Mouse (Mus musculus) testis, postnatal 14 days (tissue): ENCODE measurements at regions not wholly inside any gene's neighbourhood (a gene's known extent, or its start where the extent isn't known, plus 50 kb on each side); places are given as distances from the start of the nearest gene placed in this dataset.

ENCODE experiments used
- DNase-seq: peaks from one replicate; pipeline ENCODE4 v3.0.0; 2021; ENCODE audit warnings: low spot score

DNA sequence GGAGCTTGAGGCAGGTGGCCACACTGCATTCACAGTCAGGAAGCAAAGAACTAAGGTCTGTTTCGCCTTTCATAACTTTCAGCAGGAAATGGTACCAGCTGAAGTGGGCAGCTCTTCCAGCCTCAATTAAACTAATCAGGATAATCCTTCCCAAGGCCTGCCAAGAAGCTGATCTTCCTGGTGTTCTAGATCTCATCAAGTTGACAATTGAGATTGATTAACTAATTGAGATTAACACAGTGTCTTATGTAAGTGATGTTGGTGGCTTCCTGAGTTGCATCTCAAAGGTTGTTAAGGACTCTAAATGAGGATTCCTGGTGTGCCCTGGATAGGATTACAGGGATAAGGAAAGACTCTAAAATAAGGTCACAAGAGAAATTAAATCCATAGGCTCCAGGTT lies 273.3 kb upstream of the Irx2 start:
- no peak for DNase-seq

DNA sequence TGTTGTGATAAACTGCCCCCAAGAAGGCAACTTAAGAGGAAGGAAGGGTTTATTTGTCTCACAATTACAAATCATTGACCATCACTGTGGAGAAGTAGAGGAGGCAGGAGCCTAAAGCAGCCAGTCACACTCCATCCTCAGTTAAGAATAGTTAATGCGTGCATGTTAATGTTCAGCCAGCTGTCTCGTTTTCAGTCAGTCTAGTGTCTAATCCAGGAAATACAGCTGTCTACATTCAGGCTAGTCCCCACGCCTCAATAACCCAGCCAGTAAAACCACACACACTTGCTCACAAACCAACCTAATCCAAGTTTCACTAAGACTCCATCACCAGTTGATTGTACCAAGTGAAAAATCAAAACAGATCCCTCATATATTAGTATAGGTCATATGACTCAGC lies 272.8 kb upstream of the Irx2 start:
- no peak for DNase-seq

DNA sequence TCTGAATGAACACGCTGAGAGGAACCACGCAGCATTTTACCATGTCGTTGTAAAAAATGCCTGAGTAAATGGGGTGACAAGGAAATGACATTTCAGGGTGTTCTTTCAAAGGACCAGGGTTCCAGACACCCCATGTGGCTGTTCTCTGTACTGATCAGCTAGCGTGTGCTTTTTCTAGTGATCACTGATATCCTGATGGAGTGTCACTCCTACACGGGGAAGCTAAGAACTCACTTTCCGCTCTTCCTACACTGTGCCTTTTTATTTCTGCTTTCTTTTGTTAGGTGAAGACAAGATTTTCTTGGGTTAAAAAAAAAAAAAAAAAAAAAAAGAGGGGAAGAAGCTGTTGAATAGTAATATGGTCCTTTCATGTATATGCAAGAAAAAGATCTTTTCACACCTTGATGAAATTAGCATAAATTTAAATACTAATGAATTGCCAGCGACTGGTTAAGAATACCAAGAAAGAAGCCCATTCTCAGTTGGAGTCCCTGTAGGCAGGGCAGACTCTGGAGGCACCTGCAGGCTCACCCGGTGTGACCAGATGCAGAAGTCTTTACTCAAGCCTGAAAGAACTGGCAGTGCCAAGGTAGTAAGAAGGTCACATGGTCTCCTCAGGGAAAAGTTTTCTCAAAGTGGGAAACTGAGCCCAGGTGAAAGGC lies 270.2 kb upstream of the Irx2 start:
- DNase-seq: no peak

DNA sequence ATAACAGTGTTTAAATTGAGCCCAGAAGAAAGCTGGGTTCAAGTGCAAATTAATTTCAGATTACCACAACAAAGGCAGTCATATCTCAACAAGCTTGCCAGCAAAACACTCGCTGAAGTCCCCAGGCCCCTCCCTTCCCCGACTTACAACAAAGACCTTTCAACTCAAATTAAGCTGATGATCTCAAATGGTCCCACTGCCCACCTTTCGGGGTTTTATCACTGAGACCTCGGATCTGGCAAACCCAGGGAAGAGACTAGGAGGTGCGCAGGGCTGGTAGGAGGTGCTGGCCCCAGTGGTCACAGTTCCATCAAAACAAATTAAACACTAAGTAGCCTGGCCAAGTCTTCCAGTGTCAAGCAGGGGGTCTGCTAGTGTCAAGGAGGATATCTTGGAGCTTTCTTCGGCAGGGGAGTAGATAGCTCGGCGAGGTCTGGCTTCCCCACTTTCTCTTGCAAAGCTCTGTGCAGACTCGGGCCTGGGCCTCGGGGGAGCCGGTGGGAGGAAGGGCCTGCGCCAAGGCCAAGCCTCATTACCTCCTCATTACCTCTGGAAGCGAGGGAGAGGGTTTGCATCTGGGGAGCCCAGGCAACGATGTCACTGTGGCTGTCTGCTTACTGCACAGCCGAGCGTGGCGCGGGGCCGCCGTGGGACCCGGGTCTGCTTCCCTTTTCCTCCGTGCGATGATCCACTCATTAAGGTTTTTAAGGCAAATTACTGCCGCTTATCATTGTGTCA lies 262.9 kb upstream of the Irx2 start:
- no peak for DNase-seq

DNA sequence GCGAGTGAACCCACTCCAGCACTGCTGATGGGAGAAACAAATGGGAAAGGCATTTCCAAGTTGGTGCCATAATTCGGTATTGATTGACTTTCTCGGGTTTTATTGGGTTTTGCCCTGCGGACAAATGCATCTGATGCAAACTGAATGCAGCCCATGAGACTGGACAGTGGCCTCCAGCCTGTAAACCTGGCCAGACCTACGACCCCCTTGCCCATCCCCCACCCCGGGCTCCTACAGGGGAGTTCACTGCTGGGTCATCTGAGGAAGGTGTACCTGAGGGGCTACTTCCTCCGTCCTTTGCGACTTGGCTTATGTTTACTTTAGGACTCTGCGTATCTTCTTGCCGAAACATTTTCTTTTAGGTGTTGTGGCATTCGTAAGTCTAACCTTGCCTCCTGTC lies 262.3 kb upstream of the Irx2 start:
- DNase-seq: no peak

DNA sequence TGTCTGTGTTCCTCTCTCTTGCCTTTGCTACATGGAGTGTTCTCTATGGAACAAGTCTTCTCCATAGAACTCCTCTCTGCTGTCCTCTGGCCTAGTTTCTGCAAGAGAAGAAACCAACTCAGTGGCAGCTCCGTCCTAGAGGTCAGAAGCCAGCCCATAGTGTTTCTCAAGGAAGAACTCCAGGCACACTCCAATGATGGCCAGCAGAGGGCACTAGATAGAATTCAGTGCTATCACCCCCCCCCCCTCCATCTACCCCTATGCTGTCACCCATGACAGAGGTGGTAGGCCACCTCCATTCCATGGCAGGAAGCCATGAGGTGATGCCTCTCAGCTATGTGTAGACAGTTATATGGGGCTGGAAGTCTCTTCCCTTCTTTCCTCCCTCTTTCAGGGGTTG lies 258.5 kb upstream of the Irx2 start:
- no peak for DNase-seq

DNA sequence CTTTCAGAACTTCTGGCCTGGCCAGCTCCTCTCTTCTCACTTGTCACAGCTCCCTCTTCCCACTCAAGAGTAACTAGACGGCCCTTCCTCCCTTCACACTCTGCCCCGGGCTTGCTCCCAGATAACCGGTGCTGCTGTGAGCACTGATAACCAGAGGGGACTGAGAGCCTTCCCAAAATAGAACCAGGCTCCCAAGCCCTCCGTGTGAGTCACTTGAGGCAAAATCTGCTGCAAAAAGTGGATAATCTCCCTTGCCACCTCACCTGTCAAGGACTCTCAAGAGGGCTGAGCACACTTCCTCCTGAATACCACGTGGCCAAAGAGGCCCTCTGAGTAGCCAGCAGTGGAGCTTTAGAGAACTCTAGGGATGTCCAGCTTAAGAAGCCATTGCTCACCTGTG lies 257.6 kb upstream of the Irx2 start:
- DNase-seq: no peak

DNA sequence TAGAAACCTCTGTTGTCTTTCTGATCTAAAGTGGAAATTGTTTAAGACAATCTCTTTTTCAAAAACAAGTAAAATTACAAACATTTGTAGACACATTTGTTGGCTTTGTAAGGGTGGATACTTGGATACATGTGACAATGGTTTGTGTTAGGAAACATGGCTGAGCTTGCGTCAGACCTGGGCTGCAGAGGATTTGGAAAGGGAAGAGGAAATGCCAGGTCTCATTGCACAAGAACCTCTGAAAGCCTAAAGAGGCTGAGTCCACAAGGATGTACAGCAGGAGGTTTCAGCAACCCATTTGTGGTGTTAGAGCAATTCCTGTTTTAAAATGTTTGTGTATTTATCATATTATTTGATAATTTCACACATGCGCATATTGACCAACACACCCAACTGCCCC lies 235.3 kb upstream of the Irx2 start:
- DNase-seq: no peak

DNA sequence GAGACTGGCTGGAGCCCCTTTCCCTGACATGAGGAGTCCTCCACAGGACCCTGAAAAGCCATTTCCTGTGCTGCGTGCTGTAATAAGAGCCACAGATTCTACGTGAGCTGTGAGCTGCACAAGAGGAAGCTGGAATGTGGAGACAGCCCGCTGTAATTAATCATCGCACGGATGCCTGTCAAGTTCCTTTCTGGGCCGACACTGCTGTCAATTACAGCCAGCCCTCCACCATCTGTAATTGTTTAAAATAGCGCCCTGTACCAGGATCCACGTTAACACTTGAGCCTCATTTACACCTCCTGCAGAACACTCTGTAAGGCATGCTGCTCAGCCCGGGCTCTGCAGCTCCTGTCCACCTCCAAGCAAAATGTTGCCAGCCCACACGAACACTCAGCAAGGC lies 227.9 kb upstream of the Irx2 start:
- no peak for DNase-seq

DNA sequence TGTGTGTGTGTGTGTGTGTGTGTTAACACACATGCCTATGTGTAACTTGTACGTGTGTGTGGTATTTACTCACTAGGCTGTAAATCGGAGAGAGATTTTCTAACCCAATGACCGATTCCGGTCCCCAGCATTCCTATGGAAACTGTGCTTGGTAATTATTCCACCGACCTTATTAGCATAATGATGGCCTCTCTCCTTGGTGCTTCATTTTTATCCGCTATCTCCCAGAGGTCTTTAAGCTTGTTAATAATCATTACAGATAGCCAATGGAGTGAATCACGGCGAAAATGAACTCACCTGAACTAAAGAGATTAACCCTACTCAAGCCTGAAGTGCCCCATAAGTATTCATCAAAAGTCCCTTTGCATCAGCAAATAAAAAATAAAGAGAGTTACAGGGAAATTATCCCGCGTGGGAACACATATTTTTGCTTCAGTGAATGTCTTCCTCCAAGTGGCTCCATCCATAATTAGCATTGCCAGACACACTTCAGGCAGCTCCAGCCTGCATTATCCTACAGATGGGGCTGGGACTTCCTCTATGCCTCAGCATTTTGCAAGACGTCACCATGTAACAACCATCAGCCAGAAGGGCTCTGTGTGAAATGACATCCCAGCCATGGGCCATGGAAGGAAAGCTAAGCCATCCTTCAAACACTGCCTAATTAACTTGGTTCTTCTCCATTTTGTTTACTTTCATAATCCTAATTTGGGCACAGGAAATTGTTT lies 219.2 kb upstream of the Irx2 start:
- DNase-seq: no peak

DNA sequence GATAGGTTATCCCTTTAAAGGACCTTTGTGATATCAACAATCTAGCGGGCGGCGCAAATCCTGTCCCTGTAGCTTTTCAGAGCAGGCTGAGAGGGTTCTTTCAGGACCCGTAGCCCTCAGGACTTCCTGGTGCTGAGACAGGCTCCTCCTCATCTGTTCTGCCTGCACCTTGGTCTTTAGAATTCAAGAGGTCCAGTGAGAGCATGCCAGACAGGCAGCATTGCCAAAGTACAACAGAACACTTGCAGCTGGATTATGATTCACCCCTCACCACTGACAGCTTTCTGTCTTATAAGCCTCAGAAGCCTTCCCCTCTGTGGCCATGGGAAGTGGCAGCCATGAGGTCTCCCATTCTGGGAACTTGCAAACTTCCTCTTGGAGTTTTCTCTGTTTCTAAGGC lies 216.0 kb upstream of the Irx2 start:
- DNase-seq: no peak

DNA sequence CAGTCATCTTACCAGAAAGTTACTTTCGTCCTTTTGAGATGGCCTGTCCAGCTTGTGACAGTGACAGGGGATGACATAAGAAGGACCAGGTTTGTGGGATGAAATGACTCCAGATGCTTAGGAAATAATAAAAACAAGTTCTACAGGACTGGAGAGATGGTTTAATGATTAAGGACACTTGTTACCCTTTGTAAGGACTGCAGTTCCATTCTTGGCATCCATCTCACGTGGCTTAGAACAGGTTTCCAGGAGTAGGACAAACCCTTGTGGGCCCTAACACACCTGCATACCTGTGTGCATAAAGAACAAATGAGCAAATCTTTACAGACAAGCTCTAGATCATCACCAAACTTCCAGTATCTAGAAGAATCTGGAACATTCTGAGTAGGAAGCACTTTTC lies 211.6 kb upstream of the Irx2 start:
- DNase-seq: no peak

DNA sequence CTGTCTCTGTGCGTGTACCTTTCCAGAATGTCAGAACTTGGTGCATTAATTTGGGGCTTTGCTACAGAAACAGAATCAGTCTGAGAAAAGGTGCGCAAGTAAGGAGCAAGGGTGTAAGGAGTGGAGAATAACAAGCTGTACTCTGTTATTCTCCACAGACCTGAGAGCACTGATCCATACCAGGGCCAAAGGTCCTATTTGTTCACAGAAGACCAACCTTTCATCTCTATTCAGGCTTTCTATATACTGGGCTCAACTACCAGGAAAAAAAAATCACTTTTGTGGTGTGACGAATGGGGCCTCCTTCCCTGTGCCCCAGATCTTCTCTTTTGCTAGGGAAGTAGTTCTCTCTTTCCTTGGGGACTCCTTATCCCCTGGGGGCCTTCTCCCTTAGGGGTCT lies 210.8 kb upstream of the Irx2 start:
- no peak for DNase-seq

DNA sequence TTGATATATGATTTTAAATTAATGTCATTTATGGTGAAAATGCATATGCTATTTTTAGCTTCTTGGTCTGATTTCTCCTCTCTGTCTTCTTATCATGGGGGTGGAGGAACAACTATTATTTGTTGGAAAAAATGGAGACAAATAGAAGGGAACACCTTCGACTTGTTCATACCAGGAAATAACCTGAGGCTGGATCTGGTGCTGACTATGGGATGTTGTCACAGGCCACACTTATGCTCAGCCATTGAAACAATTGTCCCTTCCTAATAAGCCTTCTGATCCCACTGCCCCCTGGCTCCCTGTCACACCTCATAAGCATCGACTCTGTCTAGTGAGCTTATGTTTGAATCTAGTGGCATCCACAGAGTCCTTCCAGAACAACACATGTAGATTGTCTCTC lies 210.3 kb upstream of the Irx2 start:
- no peak for DNase-seq

DNA sequence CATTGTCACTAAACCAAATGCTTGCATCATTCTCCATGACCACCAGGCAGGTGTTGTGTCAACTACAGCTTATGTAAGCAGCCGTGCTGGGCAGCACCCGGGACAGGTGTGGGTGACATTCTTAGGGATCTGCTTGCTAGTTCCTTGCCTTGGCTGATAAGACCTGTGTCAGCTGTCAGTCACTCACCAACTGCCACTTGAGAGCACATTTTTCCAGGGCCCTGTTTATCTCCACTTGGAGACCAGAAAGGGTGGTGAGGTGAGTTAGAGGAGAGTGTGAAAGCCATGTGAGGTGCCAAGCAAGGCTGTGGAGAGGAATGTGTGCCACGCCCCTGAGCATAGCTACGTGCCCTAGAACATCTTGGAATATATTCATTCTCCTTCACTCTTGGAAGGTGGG lies 209.1 kb upstream of the Irx2 start:
- no peak for DNase-seq

DNA sequence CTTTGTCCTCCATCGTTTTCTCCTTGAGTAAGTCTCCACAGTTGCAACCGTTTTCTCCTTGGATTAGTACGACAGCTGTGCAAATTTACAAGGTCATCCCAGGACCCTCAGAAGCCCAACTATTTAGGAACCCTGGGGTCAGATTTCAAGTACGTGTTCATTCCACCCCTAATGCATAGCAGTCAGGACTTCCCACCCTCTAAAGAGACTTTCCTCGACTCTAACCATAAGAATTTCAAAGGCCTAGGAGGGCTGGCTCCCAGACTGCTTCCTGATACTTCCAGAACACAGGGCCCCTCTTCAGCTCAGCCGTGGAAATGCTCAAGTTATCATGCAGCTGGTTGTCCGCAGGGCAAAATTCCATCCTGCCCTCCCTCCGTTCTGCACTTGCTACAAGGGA lies 202.7 kb upstream of the Irx2 start:
- DNase-seq: no peak

DNA sequence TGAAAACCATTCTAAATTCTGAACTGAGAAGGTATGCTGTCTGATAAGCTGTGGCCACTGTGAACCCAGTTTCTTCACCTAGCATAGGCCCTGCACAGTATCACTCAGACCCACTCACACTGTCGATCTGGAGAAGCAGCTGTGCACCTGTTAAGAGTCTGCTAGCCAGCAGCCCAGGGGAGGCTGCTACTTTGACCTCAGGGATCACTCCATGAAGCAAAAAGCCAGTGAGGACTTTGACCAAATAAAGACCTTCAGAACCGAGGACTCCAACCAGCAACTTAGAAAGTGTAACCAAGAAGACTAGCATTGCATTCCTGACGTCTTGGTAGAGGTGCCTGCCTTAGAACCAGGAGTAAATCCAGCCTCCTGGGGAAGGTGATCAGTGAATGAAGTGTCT lies 183.3 kb upstream of the Irx2 start:
- no peak for DNase-seq

DNA sequence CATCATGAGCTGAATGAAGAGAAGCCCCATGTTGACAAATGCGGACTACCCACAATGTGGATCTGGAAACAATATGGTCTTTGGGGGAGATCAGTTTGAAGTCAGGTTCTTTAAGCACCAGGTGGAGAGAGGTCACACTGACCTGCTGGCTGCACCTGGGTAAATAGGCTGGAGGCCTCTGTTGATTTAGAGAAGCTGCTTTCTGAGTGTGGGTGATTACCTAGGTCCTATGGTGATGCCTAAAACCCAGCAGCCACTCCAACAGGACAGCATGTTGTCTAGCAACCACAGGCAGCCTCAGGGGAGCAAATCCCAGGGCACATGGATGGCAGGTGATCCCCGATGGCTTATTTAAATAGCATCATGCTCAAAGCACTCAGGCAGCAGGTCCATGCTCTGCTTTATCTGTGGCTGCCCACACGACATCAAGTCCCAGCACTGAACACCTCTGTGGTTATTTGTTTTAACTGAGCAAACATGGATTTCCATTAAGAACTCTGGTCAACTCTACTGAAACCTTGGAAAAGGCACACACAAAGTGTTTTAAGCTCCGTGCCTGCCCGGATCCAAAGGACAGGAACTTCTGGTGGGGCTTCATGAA lies 180.1 kb upstream of the Irx2 start:
- no peak for DNase-seq

DNA sequence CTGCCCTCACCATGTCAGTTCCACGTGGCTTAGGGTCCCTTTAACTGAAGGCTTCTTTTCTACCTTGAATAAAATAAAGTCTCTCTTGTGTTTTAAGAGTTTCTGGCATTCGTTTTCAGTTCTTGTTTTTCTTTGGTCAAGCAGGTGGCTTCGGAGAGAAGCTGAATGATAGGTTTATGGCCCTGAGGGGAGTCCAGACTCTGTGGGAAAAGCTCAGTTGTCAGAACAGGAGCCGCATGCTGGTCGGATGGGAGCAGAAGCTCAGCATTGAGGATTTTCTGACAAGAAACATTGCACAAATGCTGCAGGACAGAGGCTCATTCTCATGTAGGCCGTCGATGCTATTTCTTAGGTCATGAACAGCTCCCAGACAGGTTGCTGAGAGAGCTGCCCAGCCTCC lies 133.3 kb upstream of the Irx2 start:
- DNase-seq: no peak

DNA sequence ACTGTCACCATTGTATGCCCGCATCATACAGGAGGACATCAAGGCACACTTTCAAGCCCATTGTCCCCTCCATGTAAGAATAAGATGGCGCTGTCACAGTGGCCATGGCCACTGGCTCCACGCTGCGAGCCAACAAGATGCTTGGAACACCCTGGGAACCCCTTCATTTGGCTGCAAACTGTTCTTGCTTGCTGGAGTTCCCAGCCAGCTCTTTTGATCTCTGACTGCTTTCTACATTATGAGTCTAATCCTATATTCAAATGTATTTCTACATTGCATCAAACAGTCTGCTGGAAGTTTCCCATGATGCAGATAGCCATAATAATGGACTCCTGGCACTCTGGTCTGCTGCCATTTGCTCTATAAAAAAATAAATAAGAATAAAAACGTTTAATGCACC lies 131.6 kb upstream of the Irx2 start:
- DNase-seq: no peak

DNA sequence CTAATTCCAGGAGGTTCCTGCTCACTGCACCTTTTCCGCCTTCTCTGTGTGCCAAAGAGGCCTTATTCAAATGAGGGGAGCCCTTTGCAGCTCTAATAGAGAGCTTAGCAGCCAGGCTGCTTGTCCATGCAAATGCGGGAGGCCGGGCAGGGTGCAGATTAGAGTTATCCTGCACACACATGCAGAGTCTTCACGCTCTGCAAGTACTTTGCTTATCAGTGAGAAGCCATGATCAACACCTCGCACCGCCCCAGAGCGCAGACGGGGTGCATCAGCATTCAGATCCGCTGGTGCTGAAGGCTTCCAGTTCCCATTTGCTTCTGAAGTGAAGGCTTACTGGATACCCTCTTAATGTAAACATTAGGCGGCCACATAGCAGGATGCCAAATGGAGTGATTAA lies 131.1 kb upstream of the Irx2 start:
- DNase-seq: no peak

DNA sequence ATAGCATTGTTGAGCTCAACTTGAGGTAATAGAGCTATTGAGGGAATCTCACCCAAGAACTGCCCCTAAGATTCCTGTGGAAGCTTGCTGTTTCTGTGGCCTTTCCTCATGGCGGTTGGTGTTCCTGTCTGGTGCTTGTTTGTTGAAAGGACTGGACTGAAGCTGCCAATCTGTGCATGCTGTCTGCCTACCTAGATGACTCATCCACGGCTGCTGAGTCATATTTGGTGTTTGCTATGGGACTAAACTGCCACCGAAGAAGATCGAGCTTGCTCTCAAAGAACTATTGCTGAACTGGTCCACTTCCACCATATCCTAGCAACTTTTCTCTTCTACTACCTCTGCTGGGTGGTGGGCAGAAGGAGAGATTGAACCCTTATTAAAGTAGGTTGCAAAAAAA lies 122.7 kb upstream of the Irx2 start:
- DNase-seq: no peak

DNA sequence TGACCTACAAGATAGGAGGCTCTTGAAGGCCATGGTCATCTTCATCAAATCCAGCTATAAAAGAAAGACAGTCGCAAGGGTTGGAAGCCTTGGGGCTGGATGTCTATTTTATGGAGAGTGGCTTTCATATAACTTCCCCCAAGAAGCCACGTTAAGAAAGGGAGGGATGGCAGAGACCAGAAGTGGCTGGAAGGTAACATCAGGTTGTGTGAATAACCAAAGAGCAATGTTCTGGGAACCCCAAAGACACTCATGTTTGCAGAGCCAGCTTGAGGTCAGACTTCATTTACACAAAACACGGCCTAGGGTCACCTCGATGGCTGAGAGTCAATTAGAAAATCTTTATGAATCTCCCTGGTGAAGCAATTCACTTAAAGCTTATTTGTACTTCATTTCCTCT lies 90.0 kb upstream of the Irx2 start:
- DNase-seq: no peak
